Mouse (Mus musculus) adrenal gland, adult 10 weeks (tissue): ENCODE data around the gene Olfr129. TPM values are rescaled to one million over a fixed set of nuclear protein-coding genes. Genes with fewer than 3 reads are reported as not detected.

ENCODE experiments used
- polyA plus RNA-seq: library from polyadenylated mRNA; stranded (reverse); fragments of 350-450 nt; fragmentation: Illumina TruSeq; extraction: RNeasy Lipid Tissue Mini Kit (QIAGEN cat#74804); gene quantifications from one replicate; pipeline ENCODE4 v1.2.3, GENCODE M21; 2014; ENCODE audit warnings: low read depth, low replicate concordance

The Olfr129 gene
- polyA plus RNA-seq = not detected

DNA sequence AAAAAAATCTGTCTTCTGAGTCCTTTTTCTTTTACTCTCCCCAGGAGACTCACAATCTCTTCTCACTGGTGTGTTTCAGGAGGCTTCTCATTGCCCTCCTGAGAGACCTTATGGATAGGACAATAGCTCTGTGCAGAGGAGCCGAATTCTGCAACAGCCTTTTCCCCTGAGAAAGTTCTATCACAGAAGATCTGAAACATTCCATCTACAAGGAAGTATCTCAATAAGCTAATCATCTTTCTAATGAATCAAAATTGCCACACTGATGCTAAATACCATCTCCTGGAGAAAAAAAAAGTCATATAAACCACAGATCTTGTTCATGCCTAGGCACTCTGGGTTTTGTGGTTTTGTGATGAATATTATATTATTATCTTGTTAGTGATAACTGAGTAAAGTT is at the start of gene Olfr129:
TSS of gene Olfr129 (minus strand) at position 101 of the 400 bp plus-strand sequence.

GRCm38 (mm10) chr17:38088593-38088992 is 28.7 kb upstream of the Olfr129 start, which contains the start of gene Olfr131:
Gene Olfr131 (minus strand): TSS chr17:38088693.

DNA sequence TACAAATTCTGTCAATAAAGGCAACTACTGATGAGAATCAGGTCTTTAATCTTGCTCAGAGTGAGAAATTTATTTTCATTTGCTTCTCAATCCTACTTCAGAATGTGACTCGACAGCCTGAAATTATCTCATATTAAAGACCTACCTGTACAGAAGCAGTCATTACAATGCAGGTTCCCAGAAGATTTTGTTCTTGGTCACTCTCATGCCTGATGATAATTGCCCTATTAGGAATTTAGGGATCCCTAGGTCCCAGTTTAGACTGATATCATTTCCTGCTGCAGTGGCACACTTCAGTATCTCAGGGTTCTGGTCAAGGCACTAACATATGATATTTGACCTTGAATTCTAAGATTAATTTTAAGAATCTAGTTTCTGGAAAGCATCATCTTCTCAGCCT is 3.7 kb upstream of the Olfr129 start, which contains the start of gene Olfr130:
TSS of gene Olfr130 (plus strand) at position 301 of the 400 bp plus-strand sequence.

Other genes with a start within 250 kb of the Olfr129 start
- not detected for gene Olfr125, start 227.1 kb downstream of the Olfr129 start, polyA plus RNA-seq
- not detected for gene Olfr126, start 212.6 kb downstream of the Olfr129 start, polyA plus RNA-seq
- not detected for gene Olfr127, start 159.6 kb downstream of the Olfr129 start, polyA plus RNA-seq
- not detected for gene Olfr128, start 139.5 kb downstream of the Olfr129 start, polyA plus RNA-seq
- not detected for gene Olfr761, start 107.0 kb downstream of the Olfr129 start, polyA plus RNA-seq
- gene Olfr130, start 3.8 kb upstream of the Olfr129 start, polyA plus RNA-seq = not detected
- not detected for gene Olfr131, start 28.6 kb upstream of the Olfr129 start, polyA plus RNA-seq
- not detected for gene Olfr132, start 74.4 kb upstream of the Olfr129 start, polyA plus RNA-seq
- not detected for gene Olfr133, start 85.2 kb upstream of the Olfr129 start, polyA plus RNA-seq
- not detected for gene Olfr134, start 111.3 kb upstream of the Olfr129 start, polyA plus RNA-seq
- not detected for gene Olfr135, start 144.3 kb upstream of the Olfr129 start, polyA plus RNA-seq
- gene Olfr138, start 201.0 kb upstream of the Olfr129 start, polyA plus RNA-seq = not detected
- not detected for gene Olfr137, start 247.5 kb upstream of the Olfr129 start, polyA plus RNA-seq